Mouse (Mus musculus) hindbrain, embryonic 12.5 days (tissue): Measurements from ENCODE around the gene 4430402I18Rik. TPM values are rescaled to one million over a fixed set of nuclear protein-coding genes. Genes with fewer than 3 reads are reported as not detected.

Source experiments
- ATAC-seq: fragments of 200-750 bp; cut with Nextera tagmentation; 2 replicates; pipeline ENCODE4 v1.8.0; 2017; ENCODE audit warnings: moderate TSS enrichment; ENCODE audit not compliant: low FRiP score
- H3K27ac ChIP-seq: fragments of 300-500 bp; sonication (generic); 2 replicates; pipeline ENCODE4 v1.5.1; 2016; ENCODE audit warnings: mild to moderate bottlenecking
- H3K27me3 ChIP-seq: fragments of 300-500 bp; sonication (generic); 2 replicates; pipeline ENCODE4 v1.6.1; 2016; ENCODE audit warnings: mild to moderate bottlenecking
- H3K36me3 ChIP-seq: fragments of 300-500 bp; sonication (generic); 2 replicates; pipeline ENCODE4 v1.6.1; 2016; ENCODE audit warnings: mild to moderate bottlenecking
- H3K4me1 ChIP-seq: fragments of 300-500 bp; sonication (generic); 2 replicates; pipeline ENCODE4 v1.6.1; 2016
- H3K4me2 ChIP-seq: fragments of 300-500 bp; sonication (generic); replicated peaks from 2 replicates; pipeline ENCODE4 v1.6.1; 2016; ENCODE audit warnings: mild to moderate bottlenecking
- H3K4me3 ChIP-seq: fragments of 300-500 bp; sonication (generic); 2 replicates; pipeline ENCODE4 v1.5.1; 2016; ENCODE audit warnings: mild to moderate bottlenecking
- H3K9ac ChIP-seq: fragments of 300-500 bp; sonication (generic); 2 replicates; pipeline ENCODE4 v1.6.1; 2016; ENCODE audit warnings: mild to moderate bottlenecking, moderate library complexity
- H3K9me3 ChIP-seq: fragments of 300-500 bp; sonication (generic); replicated peaks from 2 replicates; pipeline ENCODE4 v1.6.1; 2016; ENCODE audit warnings: mild to moderate bottlenecking
- WGBS: fragments of 180-500 bp; shearing (Covaris S2); methylation state at CpG from one replicate; pipeline ENCODE4 v1.1.7; 2016; 5-methylcytosine and 5-hydroxymethylcytosine counted together
- polyA plus RNA-seq: library from polyadenylated mRNA; unstranded; fragments of >200 nt; fragmentation: Nextera tagmentation; extraction: Ambion mirVana; gene quantifications from 2 replicates; pipeline ENCODE4 v1.2.1, GENCODE M21; 2016

The 4430402I18Rik gene
- polyA plus RNA-seq, 1 experiment from 2014 or later = 1.1 TPM

DNA sequence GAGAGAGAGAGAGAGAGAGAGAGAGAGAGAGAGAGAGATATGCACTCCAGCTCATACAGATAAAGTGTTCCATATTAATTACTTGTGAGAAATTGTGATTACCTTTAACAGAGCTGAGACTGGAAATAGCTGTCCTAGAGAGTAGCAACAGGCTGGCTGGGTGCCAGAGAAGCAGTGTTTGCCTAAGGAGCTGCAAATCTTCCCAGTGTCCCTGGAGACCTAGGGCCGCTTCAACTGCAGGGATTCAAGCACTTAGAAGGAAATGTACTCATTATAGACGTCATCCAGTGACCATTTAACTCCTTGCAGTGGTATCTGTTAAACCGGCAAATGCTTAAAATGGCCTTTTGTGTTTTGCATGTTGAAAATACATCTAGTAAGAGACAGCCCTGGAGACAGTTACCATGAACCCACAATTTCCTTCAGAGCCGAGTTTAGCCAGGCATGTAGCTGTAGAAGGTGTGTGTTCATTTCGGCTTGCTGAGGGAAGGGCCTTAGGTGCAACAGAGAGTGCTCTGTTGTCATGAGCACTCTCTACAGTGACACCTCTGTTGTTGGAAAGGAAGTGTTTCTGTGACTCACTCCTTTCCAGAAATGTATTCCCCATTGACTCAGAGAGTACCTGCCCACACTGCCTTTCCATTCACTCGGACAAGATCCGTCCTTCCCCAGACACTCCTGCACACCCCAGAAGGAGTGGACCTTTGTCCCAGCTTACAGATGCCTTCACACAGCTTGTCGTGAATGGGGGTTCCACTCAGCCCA is 122.5 kb downstream of the 4430402I18Rik start:
- Histone ChIP-seq H3K36me3 (no peaks in the 10 kb centered on the region), H3K9ac (no peak overlapping the region), H3K27me3 (no peaks in the 10 kb centered on the region), H3K4me1 (no peaks in the 10 kb centered on the region), H3K4me2 (no peak overlapping the region), H3K4me3 (no peak overlapping the region), H3K9me3 (no peaks in the 10 kb centered on the region), H3K27ac (no peak overlapping the region)
- 70% methylated on average over 8 of the region's 8 CpGs for WGBS
- ATAC-seq = no peak

Other genes starting within 250 kb of the 4430402I18Rik start
- 5.9 and 7.8 TPM in 2 replicates for gene Slc1a1, start 132.8 kb downstream of the 4430402I18Rik start, polyA plus RNA-seq
- 9.9 and 10.6 TPM in 2 replicates for gene Plpp6, start 3.8 kb downstream of the 4430402I18Rik start, polyA plus RNA-seq
- gene Cdc37l1, start 22.6 kb upstream of the 4430402I18Rik start, polyA plus RNA-seq = 58.1 and 58.5 TPM in 2 replicates
- 69.3 and 75.5 TPM in 2 replicates for gene Ak3, start 80.2 kb upstream of the 4430402I18Rik start, polyA plus RNA-seq
- 33.0 and 37.7 TPM in 2 replicates for gene Rcl1, start 133.6 kb upstream of the 4430402I18Rik start, polyA plus RNA-seq